Mouse (Mus musculus) midbrain, postnatal 0 days (tissue): ENCODE measurements at regions not wholly inside any gene's neighbourhood (a gene's known extent, or its start where the extent isn't known, plus 50 kb on each side); places are given as distances from the start of the nearest gene placed in this dataset.

ENCODE experiments used
- ATAC-seq: fragments of 200-750 bp; cut with Nextera tagmentation; 2 replicates; pipeline ENCODE4 v1.8.0; 2017; ENCODE audit warnings: moderate number of reproducible peaks, mild to moderate bottlenecking, moderate TSS enrichment, moderate library complexity; ENCODE audit not compliant: low FRiP score
- DNase-seq: peaks from one replicate; pipeline ENCODE4 v3.0.0-alpha.2; 2015; ENCODE audit warnings: low spot score
- H3K27ac ChIP-seq: fragments of 300-500 bp; sonication (generic); 2 replicates; pipeline ENCODE4 v1.5.1; 2014; ENCODE audit warnings: low read depth, mild to moderate bottlenecking, low read length, mixed read lengths
- H3K27me3 ChIP-seq: fragments of 300-500 bp; sonication (generic); 2 replicates; pipeline ENCODE4 v1.6.1; 2014; ENCODE audit warnings: low read length, control low read depth, mixed read lengths; ENCODE audit not compliant: insufficient read depth
- H3K36me3 ChIP-seq: fragments of 300-500 bp; sonication (generic); 2 replicates; pipeline ENCODE4 v1.6.1; 2014; ENCODE audit warnings: low read length, control low read depth, mixed read lengths; ENCODE audit not compliant: insufficient read depth
- H3K4me1 ChIP-seq: fragments of 300-500 bp; sonication (generic); 2 replicates; pipeline ENCODE4 v1.6.1; 2014; ENCODE audit warnings: mild to moderate bottlenecking, control low read depth, antibody characterized with exemption, low read length, mixed read lengths; ENCODE audit not compliant: insufficient read depth
- H3K4me2 ChIP-seq: fragments of 300-500 bp; sonication (generic); 2 replicates; pipeline ENCODE4 v1.6.1; 2014; ENCODE audit warnings: low read depth, mild to moderate bottlenecking, low read length, mixed read lengths; ENCODE audit not compliant: poor library complexity, severe bottlenecking
- H3K4me3 ChIP-seq: fragments of 300-500 bp; sonication (generic); 2 replicates; pipeline ENCODE4 v1.5.1; 2014; ENCODE audit warnings: low read depth, mild to moderate bottlenecking, low read length, moderate library complexity
- H3K9ac ChIP-seq: fragments of 300-500 bp; sonication (generic); replicated peaks from 2 replicates; pipeline ENCODE4 v1.6.1; 2014; ENCODE audit warnings: mild to moderate bottlenecking, low read length, moderate library complexity, mixed read lengths; ENCODE audit not compliant: poor library complexity, severe bottlenecking
- H3K9me3 ChIP-seq: fragments of 300-500 bp; sonication (generic); 2 replicates; pipeline ENCODE4 v1.6.1; 2016; ENCODE audit warnings: low read length, control low read depth
- CTCF ChIP-seq: IDR thresholded peaks from 2 replicates; pipeline ENCODE4 v1.5.1; 2016; ENCODE audit warnings: antibody characterized with exemption, mild to moderate bottlenecking
- WGBS: fragments of 180-500 bp; shearing (Covaris S2); extraction: QIAGEN DNeasy Blood & Tissue Kit; methylation state at CpG from one replicate; pipeline ENCODE4 v1.1.7; 2014; 5-methylcytosine and 5-hydroxymethylcytosine counted together

- Histone ChIP-seq H3K27ac (no peak overlapping the region), H3K27me3 (no peaks in the 10 kb centered on the region), H3K4me1 (no peaks in the 10 kb centered on the region), H3K4me3 (no peak overlapping the region), H3K36me3 (no peaks in the 10 kb centered on the region), H3K9ac (no peak overlapping the region), H3K4me2 (no peak overlapping the region), H3K9me3 (no peaks in the 10 kb centered on the region)
- ATAC-seq (no peak), DNase-seq (no peak)
- no peak for TF ChIP-seq CTCF
- 72% methylated on average over 5 of the region's 5 CpGs for WGBS
Observed at GRCm38 (mm10) chr16:88375622-88376021, 85.6 kb upstream of the Grik1 start.

GRCm38 (mm10) chr16:88374612-88375011 lies 84.5 kb upstream of the Grik1 start:
- Histone ChIP-seq H3K4me2 (no peak overlapping the region), H3K9ac (no peak overlapping the region), H3K4me1 (no peaks in the 10 kb centered on the region), H3K27ac (no peak overlapping the region), H3K27me3 (no peaks in the 10 kb centered on the region), H3K36me3 (no peaks in the 10 kb centered on the region), H3K9me3 (no peaks in the 10 kb centered on the region), H3K4me3 (no peak overlapping the region)
- ATAC-seq (no peak), DNase-seq (no peak)
- TF ChIP-seq CTCF, result no peak
- 44% methylated on average over 2 of the region's 2 CpGs for WGBS

- no peak for ATAC-seq
- Histone ChIP-seq H3K9me3 (no peaks in the 10 kb centered on the region), H3K4me2 (no peak overlapping the region), H3K9ac (no peak overlapping the region), H3K36me3 (no peaks in the 10 kb centered on the region), H3K27ac (no peak overlapping the region), H3K4me3 (no peak overlapping the region), H3K27me3 (no peaks in the 10 kb centered on the region), H3K4me1 (no peaks in the 10 kb centered on the region)
- TF ChIP-seq CTCF, result peak; percentile 84
- WGBS, result 40% methylated on average over 7 of the region's 7 CpGs
- DNase-seq, result peak; percentile 74
Observed at GRCm38 (mm10) chr16:88372034-88372433, 82.0 kb upstream of the Grik1 start.

- ATAC-seq (no peak), DNase-seq (no peak)
- H3K4me3 ChIP-seq, result no peak overlapping the region
- H3K4me2 ChIP-seq, result no peak overlapping the region
- no peaks in the 10 kb centered on the region for H3K27me3 ChIP-seq
- no peaks in the 10 kb centered on the region for H3K9me3 ChIP-seq
- TF ChIP-seq CTCF, result no peak
- WGBS, result 63% methylated on average over 6 of the region's 6 CpGs
- H3K36me3 ChIP-seq, result no peaks in the 10 kb centered on the region
- H3K27ac ChIP-seq, result no peak overlapping the region
- H3K4me1 ChIP-seq, result no peaks in the 10 kb centered on the region
- H3K9ac ChIP-seq, result no peak overlapping the region
Observed at GRCm38 (mm10) chr16:88368146-88368545, 78.1 kb upstream of the Grik1 start.

- no peaks in the 10 kb centered on the region for H3K27me3 ChIP-seq
- DNase-seq, result no peak
- no peak for TF ChIP-seq CTCF
- H3K9me3 ChIP-seq, result no peaks in the 10 kb centered on the region
- WGBS, result 83% methylated on average over 1 of the region's 1 CpGs
- H3K4me2 ChIP-seq, result no peak overlapping the region
- no peak overlapping the region for H3K9ac ChIP-seq
- no peak overlapping the region for H3K27ac ChIP-seq
- ATAC-seq, result no peak
- H3K4me1 ChIP-seq, result no peaks in the 10 kb centered on the region
- no peak overlapping the region for H3K4me3 ChIP-seq
- no peaks in the 10 kb centered on the region for H3K36me3 ChIP-seq
Observed at GRCm38 (mm10) chr16:88367162-88367561, 77.1 kb upstream of the Grik1 start.

GRCm38 (mm10) chr16:88360081-88360480 lies 70.0 kb upstream of the Grik1 start:
- Histone ChIP-seq H3K4me3 (no peak overlapping the region), H3K36me3 (no peaks in the 10 kb centered on the region), H3K27ac (no peak overlapping the region), H3K4me2 (no peak overlapping the region), H3K9me3 (no peaks in the 10 kb centered on the region), H3K9ac (no peak overlapping the region), H3K27me3 (no peaks in the 10 kb centered on the region), H3K4me1 (no peaks in the 10 kb centered on the region)
- ATAC-seq (no peak), DNase-seq (no peak)
- TF ChIP-seq CTCF, result no peak
- WGBS, result 29% methylated on average over 2 of the region's 2 CpGs
